Mouse (Mus musculus) kidney, embryonic 14.5 days (tissue): ENCODE measurements around the gene Nox3. TPM values are rescaled to one million over a fixed set of nuclear protein-coding genes. Genes with fewer than 3 reads are reported as not detected.

Source experiments
- ATAC-seq: fragments of 200-750 bp; cut with Nextera tagmentation; 2 replicates; pipeline ENCODE4 v1.8.0; 2017; ENCODE audit warnings: moderate number of reproducible peaks, mild to moderate bottlenecking, moderate TSS enrichment, moderate library complexity; ENCODE audit not compliant: low FRiP score, low TSS enrichment
- H3K27ac ChIP-seq: fragments of 300-500 bp; sonication (generic); 2 replicates; pipeline ENCODE4 v1.5.1; 2014; ENCODE audit warnings: low read depth, mild to moderate bottlenecking, low read length, moderate library complexity, mixed read lengths
- H3K27me3 ChIP-seq: fragments of 300-500 bp; sonication (generic); 2 replicates; pipeline ENCODE4 v1.6.1; 2014; ENCODE audit warnings: mild to moderate bottlenecking, low read length; ENCODE audit not compliant: control insufficient read depth, insufficient read depth
- H3K36me3 ChIP-seq: fragments of 300-500 bp; sonication (generic); 2 replicates; pipeline ENCODE4 v1.6.1; 2014; ENCODE audit warnings: low read length, mixed read lengths; ENCODE audit not compliant: control insufficient read depth, insufficient read depth
- H3K4me1 ChIP-seq: fragments of 300-500 bp; sonication (generic); 2 replicates; pipeline ENCODE4 v1.6.1; 2014; ENCODE audit warnings: low read length, mixed read lengths; ENCODE audit not compliant: control insufficient read depth, insufficient read depth
- H3K4me2 ChIP-seq: fragments of 300-500 bp; sonication (generic); replicated peaks from 2 replicates; pipeline ENCODE4 v1.6.1; 2014; ENCODE audit warnings: low read depth, mild to moderate bottlenecking, low read length
- H3K4me3 ChIP-seq: fragments of 300-500 bp; sonication (generic); 2 replicates; pipeline ENCODE4 v1.5.1; 2014; ENCODE audit warnings: mild to moderate bottlenecking, low read length
- H3K9ac ChIP-seq: fragments of 300-500 bp; sonication (generic); 2 replicates; pipeline ENCODE4 v1.6.1; 2014; ENCODE audit warnings: low read depth, mild to moderate bottlenecking, low read length, moderate library complexity
- H3K9me3 ChIP-seq: fragments of 300-500 bp; sonication (generic); 2 replicates; pipeline ENCODE4 v1.6.1; 2016; ENCODE audit warnings: low read length; ENCODE audit not compliant: control insufficient read depth
- WGBS: fragments of 180-500 bp; shearing (Covaris S2); extraction: QIAGEN DNeasy Blood & Tissue Kit; methylation state at CpG from one replicate; pipeline ENCODE4 v1.1.7; 2014; 5-methylcytosine and 5-hydroxymethylcytosine counted together
- polyA plus RNA-seq: library from polyadenylated mRNA; unstranded; fragments of >200 nt; fragmentation: Nextera tagmentation; extraction: Ambion mirVana; gene quantifications from 2 replicates; pipeline ENCODE4 v1.2.1, GENCODE M21; 2014

The Nox3 gene
- not detected in 2 replicates for polyA plus RNA-seq

GRCm38 (mm10) chr17:3696161-3696560 lies at the start of gene Nox3:
Gene Nox3 (minus strand): TSS chr17:3696261.
- WGBS: 89% methylated on average over 9 of the region's 9 CpGs
- H3K4me1 ChIP-seq: no peaks in the 10 kb centered on the region
- ATAC-seq: no peak
- no peak within 1 kb of the TSS for H3K4me3 ChIP-seq
- H3K27me3 ChIP-seq: no peaks in the 10 kb centered on the region
- no peak within 1 kb of the TSS for H3K27ac ChIP-seq
- H3K4me2 ChIP-seq: no peak within 1 kb of the TSS
- no peaks in the 10 kb centered on the region for H3K36me3 ChIP-seq
- no peaks in the 10 kb centered on the region for H3K9me3 ChIP-seq
- H3K9ac ChIP-seq: no peak within 1 kb of the TSS

- Histone ChIP-seq H3K27ac (no peak overlapping the region), H3K4me2 (no peak overlapping the region), H3K27me3 (no peaks in the 10 kb centered on the region), H3K4me1 (no peaks in the 10 kb centered on the region), H3K9me3 (no peaks in the 10 kb centered on the region), H3K9ac (no peak overlapping the region), H3K4me3 (no peak overlapping the region), H3K36me3 (no peaks in the 10 kb centered on the region)
- ATAC-seq: no peak
- WGBS: 72% methylated on average over 2 of the region's 2 CpGs
Measured at GRCm38 (mm10) chr17:3744402-3744801, 48.3 kb upstream of the Nox3 start.

- Histone ChIP-seq H3K9ac (no peak overlapping the region), H3K4me1 (no peaks in the 10 kb centered on the region), H3K9me3 (no peaks in the 10 kb centered on the region), H3K27ac (no peak overlapping the region), H3K4me2 (no peak overlapping the region), H3K36me3 (no peaks in the 10 kb centered on the region), H3K27me3 (no peaks in the 10 kb centered on the region), H3K4me3 (no peak overlapping the region)
- ATAC-seq: no peak
- WGBS: 82% methylated on average over 2 of the region's 2 CpGs
Measured at GRCm38 (mm10) chr17:3736936-3737335, 40.9 kb upstream of the Nox3 start.

- ATAC-seq: no peak
- H3K4me1 ChIP-seq: no peaks in the 10 kb centered on the region
- H3K9ac ChIP-seq: no peak overlapping the region
- no peak overlapping the region for H3K4me2 ChIP-seq
- no peaks in the 10 kb centered on the region for H3K27me3 ChIP-seq
- H3K9me3 ChIP-seq: no peaks in the 10 kb centered on the region
- no peak overlapping the region for H3K27ac ChIP-seq
- H3K4me3 ChIP-seq: no peak overlapping the region
- no peaks in the 10 kb centered on the region for H3K36me3 ChIP-seq
Measured at GRCm38 (mm10) chr17:3734286-3734685, 38.2 kb upstream of the Nox3 start.

GRCm38 (mm10) chr17:3705350-3705930 lies 9.4 kb upstream of the Nox3 start:
- no peak overlapping the region for H3K4me3 ChIP-seq
- no peak overlapping the region for H3K9ac ChIP-seq
- no peaks in the 10 kb centered on the region for H3K4me1 ChIP-seq
- 100% methylated on average over 1 of the region's 1 CpGs for WGBS
- H3K27me3 ChIP-seq: no peaks in the 10 kb centered on the region
- no peak for ATAC-seq
- no peak overlapping the region for H3K27ac ChIP-seq
- H3K9me3 ChIP-seq: no peaks in the 10 kb centered on the region
- H3K4me2 ChIP-seq: no peak overlapping the region
- H3K36me3 ChIP-seq: no peaks in the 10 kb centered on the region

- no peaks in the 10 kb centered on the region for H3K4me1 ChIP-seq
- no peak overlapping the region for H3K4me2 ChIP-seq
- H3K27ac ChIP-seq: no peak overlapping the region
- H3K27me3 ChIP-seq: no peaks in the 10 kb centered on the region
- H3K9ac ChIP-seq: no peak overlapping the region
- no peak for ATAC-seq
- H3K36me3 ChIP-seq: no peaks in the 10 kb centered on the region
- WGBS: 74% methylated on average over 3 of the region's 3 CpGs
- H3K4me3 ChIP-seq: no peak overlapping the region
- H3K9me3 ChIP-seq: no peaks in the 10 kb centered on the region
Measured at GRCm38 (mm10) chr17:3702320-3702719, 6.3 kb upstream of the Nox3 start.

GRCm38 (mm10) chr17:3692817-3693216 lies 3.2 kb downstream of the Nox3 start:
- Histone ChIP-seq H3K4me3 (no peak overlapping the region), H3K9me3 (no peaks in the 10 kb centered on the region), H3K27ac (no peak overlapping the region), H3K36me3 (no peaks in the 10 kb centered on the region), H3K4me1 (no peaks in the 10 kb centered on the region), H3K27me3 (no peaks in the 10 kb centered on the region), H3K4me2 (no peak overlapping the region), H3K9ac (no peak overlapping the region)
- ATAC-seq: no peak
- 79% methylated on average over 8 of the region's 8 CpGs for WGBS

- Histone ChIP-seq H3K9ac (no peak overlapping the region), H3K4me1 (no peaks in the 10 kb centered on the region), H3K4me3 (no peak overlapping the region), H3K36me3 (no peaks in the 10 kb centered on the region), H3K4me2 (no peak overlapping the region), H3K27me3 (no peaks in the 10 kb centered on the region), H3K9me3 (no peaks in the 10 kb centered on the region), H3K27ac (no peak overlapping the region)
- 60% methylated on average over 8 of the region's 8 CpGs for whole genome bisulfite sequencing
- no peak for ATAC-seq
Measured at GRCm38 (mm10) chr17:3690499-3691258, 5.4 kb downstream of the Nox3 start.

- Histone ChIP-seq H3K9me3 (no peaks in the 10 kb centered on the region), H3K4me3 (no peak overlapping the region), H3K27ac (no peak overlapping the region), H3K36me3 (no peaks in the 10 kb centered on the region), H3K4me1 (no peaks in the 10 kb centered on the region), H3K27me3 (no peaks in the 10 kb centered on the region), H3K9ac (no peak overlapping the region), H3K4me2 (no peak overlapping the region)
- no peak for ATAC-seq
- 64% methylated on average over 3 of the region's 3 CpGs for WGBS
Measured at GRCm38 (mm10) chr17:3683662-3684061, 12.4 kb downstream of the Nox3 start.
